Mouse (Mus musculus) left cerebral cortex, adult 2 months (tissue): ENCODE measurements around the gene Trim40. TPM values are rescaled to one million over a fixed set of nuclear protein-coding genes. Genes with fewer than 3 reads are reported as not detected.

ENCODE experiments used
- DNase-seq, 2 experiments: peaks; one replicate each; pipeline ENCODE4 v3.0.0; 2021 to 2022; ENCODE audit warnings: low spot score in 2 of 2, mixed read lengths in 1 of 2; ENCODE audit errors: extremely low spot score in 1 of 2
- H3K27ac ChIP-seq: fragments of 200-600 bp; 2 replicates; pipeline ENCODE4 v1.8.1; 2022
- H3K4me3 ChIP-seq: fragments of 200-600 bp; 2 replicates; pipeline ENCODE4 v1.8.1; 2022
- CTCF ChIP-seq: fragments of 200-600 bp; IDR thresholded peaks from 2 replicates; pipeline ENCODE4 v1.8.1; 2022; ENCODE audit warnings: antibody characterized with exemption, mild to moderate bottlenecking, moderate library complexity
- intact Hi-C: fragments of 180-260 bp; cut with DNase I; formaldehyde crosslinking; loops from one replicate; pipeline ENCODE4 v1.15.1; 2025
- long read RNA-seq, 2 experiments: library from polyadenylated mRNA; stranded (forward); transcript quantifications; one replicate each; pipeline ENCODE4 v2.0.0; 2021; ENCODE audit warnings: borderline mapping rate in 2 of 2
- total RNA-seq, 2 experiments: library from RNA; stranded (reverse); gene quantifications; 2 replicates each; pipeline ENCODE4 v1.2.3; 2021

The Trim40 gene
- not detected for total RNA-seq
- long read RNA-seq, experiment 1 = 0 reads
- long read RNA-seq, experiment 2 = 0 reads

- TF ChIP-seq CTCF = no peak
- intact Hi-C loops = no loop called here
- Histone ChIP-seq H3K4me3 (no peak within 1 kb of the TSS), H3K27ac (no peak within 1 kb of the TSS)
- no peak for DNase-seq
Observed at GRCm38 (mm10) chr17:36890073-36890903, at the start of gene Trim40. Gene Trim40 (minus strand): TSS chr17:36890123.

GRCm38 (mm10) chr17:36938056-36938455, 48.1 kb upstream of the Trim40 start:
- H3K4me3 ChIP-seq = no peak overlapping the region
- TF ChIP-seq CTCF = no peak
- no peak for DNase-seq
- intact Hi-C loops = no loop called here
- no peak overlapping the region for H3K27ac ChIP-seq

- Histone ChIP-seq H3K27ac (no peak overlapping the region), H3K4me3 (no peak overlapping the region)
- no peak for TF ChIP-seq CTCF
- intact Hi-C loops = no loop called here
- DNase-seq = no peak
Observed at GRCm38 (mm10) chr17:36931806-36932205, 41.9 kb upstream of the Trim40 start.

GRCm38 (mm10) chr17:36931130-36931529, 41.2 kb upstream of the Trim40 start:
- intact Hi-C loops = no loop called here
- no peak overlapping the region for H3K4me3 ChIP-seq
- DNase-seq = no peak
- H3K27ac ChIP-seq = no peak overlapping the region
- no peak for TF ChIP-seq CTCF

GRCm38 (mm10) chr17:36930233-36930632, 40.3 kb upstream of the Trim40 start:
- Histone ChIP-seq H3K4me3 (no peak overlapping the region), H3K27ac (no peak overlapping the region)
- TF ChIP-seq CTCF = no peak
- no peak for DNase-seq
- intact Hi-C loops = no loop called here

- DNase-seq = peak in 1 of 2 experiments; percentile 43
- TF ChIP-seq CTCF = no peak
- Histone ChIP-seq H3K4me3 (no peak overlapping the region), H3K27ac (no peak overlapping the region)
- intact Hi-C loops = loop anchor here (2.0 kb wide), 1 partner anchor 13 kb away; the partner anchor contains the start of gene Rnf39
Observed at GRCm38 (mm10) chr17:36929236-36929932, 39.5 kb upstream of the Trim40 start.

- intact Hi-C loops = loop anchor here (2.0 kb wide), 1 partner anchor 15 kb away; the partner anchor contains the start of gene Rnf39
- DNase-seq = no peak
- TF ChIP-seq CTCF = no peak
- Histone ChIP-seq H3K27ac (no peak overlapping the region), H3K4me3 (no peak overlapping the region)
Observed at GRCm38 (mm10) chr17:36927496-36928120, 37.7 kb upstream of the Trim40 start.

- Histone ChIP-seq H3K27ac (no peak overlapping the region), H3K4me3 (no peak overlapping the region)
- intact Hi-C loops = no loop called here
- no peak for TF ChIP-seq CTCF
- no peak for DNase-seq
Observed at GRCm38 (mm10) chr17:36923491-36923890, 33.6 kb upstream of the Trim40 start.

- DNase-seq = no peak
- intact Hi-C loops = no loop called here
Observed at GRCm38 (mm10) chr17:36922715-36923114, 32.8 kb upstream of the Trim40 start.

GRCm38 (mm10) chr17:36920239-36920638, 30.3 kb upstream of the Trim40 start:
- intact Hi-C loops = no loop called here
- no peak overlapping the region for H3K27ac ChIP-seq
- DNase-seq = no peak
- no peak overlapping the region for H3K4me3 ChIP-seq
- TF ChIP-seq CTCF = no peak

More at GRCm38 (mm10) chr17:36922715-36923114, 32.8 kb upstream of the Trim40 start:
- no peak for TF ChIP-seq CTCF
- H3K4me3 ChIP-seq = no peak overlapping the region
- H3K27ac ChIP-seq = no peak overlapping the region

GRCm38 (mm10) chr17:36915076-36915475, 25.2 kb upstream of the Trim40 start:
- peak; percentile 50 to 63 for DNase-seq
- peak; percentile 71 for TF ChIP-seq CTCF
- no peak overlapping the region for H3K4me3 ChIP-seq
- no peak overlapping the region for H3K27ac ChIP-seq
- intact Hi-C loops = loop anchor here (1.0 to 2.0 kb wide), 3 partner anchors 22 to 132 kb away; no protein-coding TSS in a partner anchor

- DNase-seq = peak; percentile 71 to 77
- H3K27ac ChIP-seq = no peak overlapping the region
- intact Hi-C loops = loop anchor here (2.0 kb wide), 2 partner anchors 21 to 81 kb away; no protein-coding TSS in a partner anchor
- peak; percentile 88 for TF ChIP-seq CTCF
- no peak overlapping the region for H3K4me3 ChIP-seq
Observed at GRCm38 (mm10) chr17:36914108-36914507, 24.2 kb upstream of the Trim40 start.
